Mouse (Mus musculus): Measurements from ENCODE around the gene Gm5767. TPM values are rescaled to one million over a fixed set of nuclear protein-coding genes. Genes with fewer than 3 reads are reported as not detected.
"Not testable (repeated sequence)": the region's sequence is repeated elsewhere in the genome, so short reads cannot be mapped to it uniquely, and the experiment has no call there.

The Gm5767 gene
- total RNA-seq, 2 experiments from 2014 or later = not detected

- ATAC-seq (replicated peaks; ENCODE audit: low FRiP score, poor library complexity, severe bottlenecking) = no peak
These were observed 10.6 kb downstream of the Gm5767 start for GRCm38 (mm10) chr16:8691206-8691605.

DNA sequence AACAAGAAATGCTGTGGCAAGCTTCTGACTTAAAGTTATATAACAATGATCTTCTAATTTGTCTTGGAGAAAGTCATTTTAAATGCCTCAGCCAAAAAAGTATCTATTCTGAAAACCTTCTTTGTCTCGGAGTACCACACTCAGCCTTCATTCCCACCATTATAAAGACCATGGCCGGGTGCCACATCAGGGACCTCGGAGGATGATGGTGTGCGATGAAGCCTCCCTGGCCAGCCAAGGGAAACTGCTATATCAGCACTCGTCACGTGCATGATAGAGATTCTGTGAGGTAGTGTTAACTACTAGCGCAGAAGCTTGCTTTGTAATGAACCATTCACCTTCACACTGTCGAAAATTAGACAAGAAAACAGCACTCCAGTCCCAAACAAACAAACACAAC is 19.0 kb downstream of the Gm5767 start:
- ATAC-seq (replicated peaks; ENCODE audit: low FRiP score, poor library complexity, severe bottlenecking) = no peak

DNA sequence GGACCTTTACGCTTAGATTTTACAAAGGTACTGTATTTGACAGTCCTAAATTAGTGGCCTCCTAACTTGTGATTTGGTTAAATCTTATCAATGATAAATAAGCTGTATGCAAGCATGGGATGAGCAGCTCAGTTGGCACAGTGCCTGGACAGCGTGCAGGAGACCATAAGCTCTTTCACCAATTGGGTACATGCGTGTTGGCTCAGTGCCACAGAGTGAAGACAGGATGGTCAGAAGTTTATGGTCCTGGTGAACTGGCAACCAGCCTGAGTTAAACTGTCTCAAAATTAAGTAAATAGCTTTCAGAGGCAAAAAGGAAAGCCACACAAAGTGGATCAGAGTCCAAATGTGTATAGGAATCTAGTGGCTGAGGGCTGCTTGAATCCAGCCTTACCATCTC is 20.0 kb downstream of the Gm5767 start:
- no peak for ATAC-seq (replicated peaks; ENCODE audit: low FRiP score, poor library complexity, severe bottlenecking)

DNA sequence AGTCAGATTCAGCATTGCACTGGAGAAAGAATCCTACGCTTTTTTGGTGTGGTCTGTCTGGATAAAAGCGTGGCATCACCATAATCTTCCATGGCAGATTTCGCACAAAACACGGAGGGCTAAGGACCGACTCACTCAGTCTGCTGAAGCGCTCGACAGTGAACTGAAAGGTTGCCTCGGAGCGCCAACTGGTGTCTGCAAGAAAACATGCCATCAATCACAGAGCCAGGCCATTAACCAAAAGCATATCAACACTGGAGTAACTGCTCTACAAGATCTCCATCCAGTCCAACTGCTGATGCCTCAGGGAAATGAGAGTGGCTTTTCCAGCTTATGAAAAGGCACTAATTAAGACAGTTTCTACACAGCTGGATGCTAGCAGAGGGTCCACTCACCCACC is 31.4 kb downstream of the Gm5767 start:
- ATAC-seq (replicated peaks; ENCODE audit: low FRiP score, poor library complexity, severe bottlenecking) = no peak

- ATAC-seq (replicated peaks; ENCODE audit: low FRiP score, poor library complexity, severe bottlenecking) = no peak
These were observed 34.3 kb downstream of the Gm5767 start for GRCm38 (mm10) chr16:8714851-8715250.

GRCm38 (mm10) chr16:8715513-8716080 is 35.0 kb downstream of the Gm5767 start:
- ATAC-seq (replicated peaks; ENCODE audit: low FRiP score, poor library complexity, severe bottlenecking) = no peak

DNA sequence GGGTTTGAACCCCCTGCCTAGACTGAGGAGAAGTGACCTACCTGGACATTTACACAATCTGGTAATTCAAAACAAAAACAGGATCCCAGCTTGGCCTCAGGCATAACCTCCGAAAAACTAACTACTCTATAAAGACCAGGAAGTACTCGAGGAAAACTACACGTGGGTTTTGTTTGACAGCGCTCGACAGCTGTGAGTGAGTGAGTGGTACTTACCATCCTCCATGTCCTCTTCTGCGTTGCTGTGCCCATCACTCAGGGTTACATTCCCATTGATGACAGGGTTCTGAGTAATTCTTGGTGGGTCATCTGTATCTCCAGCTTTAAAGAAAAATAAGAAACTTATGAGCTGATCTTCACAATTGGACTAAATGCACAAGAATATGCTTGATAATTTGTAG is 35.7 kb downstream of the Gm5767 start:
- ATAC-seq (replicated peaks; ENCODE audit: low FRiP score, poor library complexity, severe bottlenecking) = no peak

- ATAC-seq (replicated peaks; ENCODE audit: low FRiP score, poor library complexity, severe bottlenecking) = no peak
These were observed 37.2 kb downstream of the Gm5767 start for GRCm38 (mm10) chr16:8717744-8718143.

DNA sequence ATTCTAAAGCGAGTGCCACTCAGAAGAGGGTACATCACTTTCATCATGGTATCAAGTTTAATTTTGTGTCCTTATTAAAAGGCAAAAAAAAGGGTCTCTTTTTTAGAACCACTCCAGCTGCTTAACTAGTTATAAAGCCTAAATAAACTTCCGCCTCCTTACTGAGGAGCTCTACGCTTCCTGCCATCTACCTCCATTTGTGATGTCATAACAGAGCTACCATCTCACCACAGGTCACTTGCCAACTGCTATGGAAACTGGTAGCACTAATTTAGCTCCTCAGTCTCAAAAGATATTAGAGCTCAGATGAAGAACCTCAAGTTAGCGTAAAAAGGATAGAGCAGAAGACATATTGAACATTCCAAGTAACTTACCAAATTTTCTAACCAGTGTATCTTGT is 39.9 kb downstream of the Gm5767 start:
- no peak for ATAC-seq (replicated peaks; ENCODE audit: low FRiP score, poor library complexity, severe bottlenecking)

DNA sequence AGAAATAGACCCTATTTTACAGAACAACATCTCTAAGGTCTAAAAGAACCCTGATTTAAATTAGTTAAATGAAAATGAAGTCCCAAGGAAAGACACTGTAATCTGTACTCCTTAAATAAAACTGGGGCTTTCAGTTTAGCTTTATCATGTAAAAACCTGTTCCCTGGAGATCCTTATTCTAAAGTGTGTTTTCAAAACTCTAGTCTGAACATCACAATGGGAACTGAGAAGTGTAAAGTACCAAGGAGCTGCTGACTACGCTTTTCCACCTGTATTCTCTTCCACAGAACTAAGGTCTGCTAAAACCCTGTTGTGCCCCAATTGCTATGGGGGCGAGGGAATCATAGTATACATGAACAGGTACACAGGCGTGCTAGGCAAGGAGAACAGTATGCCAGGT is 43.5 kb downstream of the Gm5767 start:
- no peak for ATAC-seq (replicated peaks; ENCODE audit: low FRiP score, poor library complexity, severe bottlenecking)

DNA sequence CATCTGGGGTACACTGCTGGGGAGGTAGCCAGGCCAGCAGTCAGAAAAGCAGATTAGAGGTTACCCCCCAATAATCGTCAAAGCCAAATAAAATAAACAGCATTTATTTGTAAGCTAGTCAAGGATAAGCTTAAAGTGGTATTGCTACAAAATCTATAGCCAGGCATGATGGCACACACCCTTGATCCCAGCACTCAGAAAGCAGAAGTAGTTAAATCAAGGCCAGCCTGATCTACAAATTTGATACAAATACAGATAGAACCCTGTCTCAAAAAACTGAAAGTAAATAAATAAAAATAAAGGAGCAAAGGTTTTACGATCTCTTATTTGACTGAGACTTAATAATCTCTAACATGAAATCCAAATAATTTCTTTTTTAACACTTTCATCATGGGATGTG is 45.2 kb downstream of the Gm5767 start:
- no peak for ATAC-seq (replicated peaks; ENCODE audit: low FRiP score, poor library complexity, severe bottlenecking)

DNA sequence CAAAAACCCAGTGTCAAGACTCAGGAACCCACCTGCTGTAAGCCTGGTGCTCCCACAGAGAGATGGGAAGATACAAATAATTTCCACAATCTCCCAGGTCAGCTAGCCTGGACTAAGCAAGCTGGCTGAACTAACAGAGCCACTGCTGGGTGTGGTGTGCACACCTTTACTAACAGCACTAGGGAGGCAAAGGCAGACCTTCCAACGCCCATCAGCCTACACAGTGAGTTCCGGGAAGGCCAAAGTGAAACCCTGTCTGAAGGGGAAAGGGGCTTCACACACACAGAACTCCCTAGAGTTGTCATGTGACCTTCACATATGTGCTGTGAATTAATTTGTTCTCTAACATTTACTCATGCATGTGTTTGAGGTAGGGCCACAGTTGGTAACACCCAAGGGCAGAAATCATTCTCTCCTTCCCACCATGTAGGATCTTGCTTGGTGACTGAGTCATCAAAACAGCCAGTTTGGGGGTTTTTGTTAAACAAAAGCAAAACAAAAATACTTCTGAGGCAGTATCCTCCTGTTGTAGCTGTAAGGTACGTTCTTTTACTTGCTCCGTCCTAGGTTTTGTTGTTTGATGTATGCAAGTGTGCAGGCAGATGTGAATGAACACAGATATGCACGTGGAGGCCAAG is 47.7 kb downstream of the Gm5767 start:
- ATAC-seq (replicated peaks; ENCODE audit: low FRiP score, poor library complexity, severe bottlenecking) = no peak

DNA sequence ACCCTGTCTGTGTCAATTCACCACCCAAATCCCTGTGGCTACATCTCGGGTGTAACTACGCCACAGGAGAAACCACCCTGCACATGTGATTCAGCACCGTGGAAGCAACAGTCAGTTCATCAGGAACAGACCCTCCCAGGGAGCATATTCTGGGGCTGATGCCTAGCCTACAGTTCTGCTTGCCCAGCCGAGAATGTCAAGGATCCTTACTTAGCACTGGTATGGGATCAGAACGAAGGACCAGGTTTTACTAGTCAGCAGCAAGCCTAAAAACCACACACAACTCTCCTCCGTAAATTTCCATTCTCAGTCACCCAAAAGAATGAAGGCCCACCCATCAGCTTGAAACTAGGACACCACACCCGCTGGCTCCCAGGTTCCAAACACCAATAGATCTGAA is 51.1 kb downstream of the Gm5767 start:
- ATAC-seq (replicated peaks; ENCODE audit: low FRiP score, poor library complexity, severe bottlenecking) = no peak

DNA sequence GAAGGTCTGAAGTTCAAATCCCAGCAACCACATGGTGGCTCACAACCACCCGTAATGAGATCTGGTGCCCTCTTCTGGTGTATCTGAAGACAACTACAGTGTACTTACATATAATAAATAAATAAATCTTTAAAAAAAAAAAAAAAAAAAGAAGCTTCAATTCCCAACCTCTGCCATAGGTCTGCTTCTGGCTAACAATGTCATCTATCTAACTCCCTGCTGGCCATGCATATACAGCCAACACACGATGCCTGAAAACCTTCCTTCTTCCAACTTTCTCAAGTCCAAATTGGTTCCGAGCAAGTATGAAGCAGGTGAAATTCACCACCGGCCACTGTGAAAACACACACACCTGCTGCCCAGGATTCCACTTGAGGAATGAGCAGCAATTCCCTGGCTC is 51.9 kb downstream of the Gm5767 start:
- ATAC-seq (replicated peaks; ENCODE audit: low FRiP score, poor library complexity, severe bottlenecking) = not testable (repeated sequence)

Other genes with a start within 250 kb of the Gm5767 start
- 2.9 and 6.7 TPM in 2 replicates for gene Mettl22, start 210.0 kb upstream of the Gm5767 start, total RNA-seq (2015; ENCODE audit: low replicate concordance)
- 0.13 TPM in 1 of 2 replicates, not detected in the other for gene Mettl22, start 210.0 kb upstream of the Gm5767 start, total RNA-seq (2017; ENCODE audit: low replicate concordance)
- gene Abat, start 167.3 kb upstream of the Gm5767 start, total RNA-seq (2015; ENCODE audit: low replicate concordance) = 3.4 and 5.0 TPM in 2 replicates
- gene Abat, start 167.3 kb upstream of the Gm5767 start, total RNA-seq (2017; ENCODE audit: low replicate concordance) = 0.76 and 2.1 TPM in 2 replicates
- 80.1 and 96.9 TPM in 2 replicates for gene Pmm2, start 43.1 kb upstream of the Gm5767 start, total RNA-seq (2015; ENCODE audit: low replicate concordance)
- 118 and 123 TPM in 2 replicates for gene Pmm2, start 43.1 kb upstream of the Gm5767 start, total RNA-seq (2017; ENCODE audit: low replicate concordance)
- gene Tmem186, start 43.1 kb upstream of the Gm5767 start, total RNA-seq (2015; ENCODE audit: low replicate concordance) = 6.7 and 11.9 TPM in 2 replicates
- gene Tmem186, start 43.1 kb upstream of the Gm5767 start, total RNA-seq (2017; ENCODE audit: low replicate concordance) = 10.9 and 12.5 TPM in 2 replicates
- gene Carhsp1, start 8.6 kb upstream of the Gm5767 start, total RNA-seq (2015; ENCODE audit: low replicate concordance) = 176 and 189 TPM in 2 replicates
- 200 and 217 TPM in 2 replicates for gene Carhsp1, start 8.6 kb upstream of the Gm5767 start, total RNA-seq (2017; ENCODE audit: low replicate concordance)
- 742 and 897 TPM in 2 replicates for gene Usp7, start 111.5 kb downstream of the Gm5767 start, total RNA-seq (2015; ENCODE audit: low replicate concordance)
- gene Usp7, start 111.5 kb downstream of the Gm5767 start, total RNA-seq (2017; ENCODE audit: low replicate concordance) = 1,089 and 1,449 TPM in 2 replicates
- gene 1810013L24Rik, start 149.3 kb downstream of the Gm5767 start, total RNA-seq (2015; ENCODE audit: low replicate concordance) = 77.8 and 106 TPM in 2 replicates
- 120 and 143 TPM in 2 replicates for gene 1810013L24Rik, start 149.3 kb downstream of the Gm5767 start, total RNA-seq (2017; ENCODE audit: low replicate concordance)